Mouse (Mus musculus) hindbrain, embryonic 16.5 days (tissue): Measurements from ENCODE around the gene Dip2b. TPM values are rescaled to one million over a fixed set of nuclear protein-coding genes. Genes with fewer than 3 reads are reported as not detected.

ENCODE experiments used
- ATAC-seq: fragments of 200-750 bp; cut with Nextera tagmentation; 2 replicates; pipeline ENCODE4 v1.8.0; 2017; ENCODE audit warnings: moderate TSS enrichment, moderate library complexity
- H3K27ac ChIP-seq: fragments of 300-500 bp; sonication (generic); 2 replicates; pipeline ENCODE4 v1.5.1; 2014; ENCODE audit warnings: low read depth, mild to moderate bottlenecking, control low read depth, low read length, moderate library complexity
- H3K27me3 ChIP-seq: fragments of 300-500 bp; sonication (generic); replicated peaks from 2 replicates; pipeline ENCODE4 v1.6.1; 2014; ENCODE audit warnings: low read length; ENCODE audit not compliant: control insufficient read depth, insufficient read depth
- H3K36me3 ChIP-seq: fragments of 300-500 bp; sonication (generic); 2 replicates; pipeline ENCODE4 v1.6.1; 2014; ENCODE audit warnings: mild to moderate bottlenecking, low read length, moderate library complexity, mixed read lengths; ENCODE audit not compliant: control insufficient read depth, insufficient read depth
- H3K4me1 ChIP-seq: fragments of 300-500 bp; sonication (generic); 2 replicates; pipeline ENCODE4 v1.6.1; 2014; ENCODE audit warnings: low read depth, low read length; ENCODE audit not compliant: control insufficient read depth, insufficient read depth
- H3K4me2 ChIP-seq: fragments of 300-500 bp; sonication (generic); 2 replicates; pipeline ENCODE4 v1.6.1; 2014; ENCODE audit warnings: mild to moderate bottlenecking, low read length, control low read depth, moderate library complexity
- H3K4me3 ChIP-seq: fragments of 300-500 bp; sonication (generic); 2 replicates; pipeline ENCODE4 v1.5.1; 2014; ENCODE audit warnings: mild to moderate bottlenecking, low read length, control low read depth, moderate library complexity
- H3K9ac ChIP-seq: fragments of 300-500 bp; sonication (generic); 2 replicates; pipeline ENCODE4 v1.6.1; 2014; ENCODE audit warnings: low read depth, mild to moderate bottlenecking, control low read depth, low read length, moderate library complexity
- H3K9me3 ChIP-seq: fragments of 300-500 bp; sonication (generic); 2 replicates; pipeline ENCODE4 v1.6.1; 2014; ENCODE audit warnings: mild to moderate bottlenecking, low read length, moderate library complexity; ENCODE audit not compliant: control insufficient read depth
- WGBS: fragments of 180-500 bp; shearing (Covaris S2); extraction: QIAGEN DNeasy Blood & Tissue Kit; methylation state at CpG from one replicate; pipeline ENCODE4 v1.1.7; 2014; 5-methylcytosine and 5-hydroxymethylcytosine counted together
- polyA plus RNA-seq: library from polyadenylated mRNA; unstranded; fragments of >200 nt; fragmentation: Nextera tagmentation; extraction: Ambion mirVana; gene quantifications from 2 replicates; pipeline ENCODE4 v1.2.1, GENCODE M21; 2015

Gene Dip2b
- polyA plus RNA-seq, 1 experiment from 2014 or later, result 12.4 TPM

DNA sequence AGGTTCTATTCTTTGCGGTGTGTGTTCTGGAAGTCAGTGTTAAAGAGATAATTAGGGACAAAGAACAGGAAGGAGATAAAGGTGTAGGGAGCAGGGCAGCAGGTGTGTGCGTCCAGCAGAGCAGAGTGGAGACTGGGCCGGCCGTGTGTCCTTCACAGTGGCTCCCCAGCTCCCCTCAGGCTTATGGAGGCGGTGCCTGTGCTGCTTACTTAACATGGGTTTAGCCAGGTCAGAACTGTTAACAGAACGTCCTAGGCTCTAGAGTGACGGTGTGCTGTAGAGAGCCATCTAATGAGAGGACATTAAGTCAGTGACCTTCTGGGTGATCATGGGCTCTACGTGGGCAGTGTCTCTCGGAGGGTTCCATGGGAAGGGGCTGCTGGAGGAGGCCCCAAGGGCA is 73.4 kb downstream of the Dip2b start:
- no peak for ATAC-seq
- Histone ChIP-seq H3K4me3 (no peak overlapping the region), H3K4me1 (peaks cover 7% of the 10 kb centered on the region), H3K4me2 (no peak overlapping the region), H3K27ac (no peak overlapping the region), H3K27me3 (no peaks in the 10 kb centered on the region), H3K9ac (no peak overlapping the region), H3K36me3 (peaks cover 3% of the 10 kb centered on the region; the same call in 1 of the 2 replicates), H3K9me3 (no peaks in the 10 kb centered on the region)
- 75% methylated on average over 9 of the region's 9 CpGs for WGBS

DNA sequence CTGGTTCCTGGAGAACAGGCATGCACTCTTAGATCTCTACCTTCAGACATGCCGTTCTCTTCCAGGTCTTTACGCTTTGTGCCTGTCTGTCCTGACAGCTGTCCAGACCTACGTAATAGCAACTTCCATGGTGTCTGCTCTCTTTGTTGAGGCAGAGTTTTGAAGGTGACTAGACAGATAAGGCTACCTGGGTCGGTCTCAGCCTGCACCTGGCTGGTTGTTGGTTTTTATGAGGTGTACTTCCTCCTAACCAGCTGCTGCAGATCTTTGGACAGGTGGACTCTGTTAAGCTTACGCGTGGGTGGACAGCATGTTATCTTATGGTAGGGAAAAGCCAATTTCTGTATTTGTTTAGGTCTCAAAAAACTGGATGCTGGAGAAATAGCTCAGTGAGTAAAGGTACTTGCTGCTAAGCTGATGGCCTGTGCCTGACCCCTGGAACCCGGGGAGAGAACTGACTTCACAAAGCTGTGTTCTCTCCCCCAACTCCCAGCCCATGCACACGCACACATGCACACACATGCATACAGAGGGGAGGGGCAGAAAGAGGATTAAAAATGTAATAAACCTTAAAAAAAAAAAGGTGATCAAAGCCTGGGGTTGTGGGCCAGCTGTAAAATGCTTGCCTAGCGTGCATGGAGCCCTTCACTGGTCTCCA is 74.0 kb downstream of the Dip2b start:
- Histone ChIP-seq H3K9me3 (no peaks in the 10 kb centered on the region), H3K36me3 (peaks cover 3% of the 10 kb centered on the region; the same call in 1 of the 2 replicates), H3K4me2 (no peak overlapping the region), H3K27me3 (no peaks in the 10 kb centered on the region), H3K27ac (no peak overlapping the region), H3K4me1 (peaks cover 7% of the 10 kb centered on the region), H3K4me3 (no peak overlapping the region), H3K9ac (no peak overlapping the region)
- no peak for ATAC-seq
- 86% methylated on average over 9 of the region's 9 CpGs for WGBS

DNA sequence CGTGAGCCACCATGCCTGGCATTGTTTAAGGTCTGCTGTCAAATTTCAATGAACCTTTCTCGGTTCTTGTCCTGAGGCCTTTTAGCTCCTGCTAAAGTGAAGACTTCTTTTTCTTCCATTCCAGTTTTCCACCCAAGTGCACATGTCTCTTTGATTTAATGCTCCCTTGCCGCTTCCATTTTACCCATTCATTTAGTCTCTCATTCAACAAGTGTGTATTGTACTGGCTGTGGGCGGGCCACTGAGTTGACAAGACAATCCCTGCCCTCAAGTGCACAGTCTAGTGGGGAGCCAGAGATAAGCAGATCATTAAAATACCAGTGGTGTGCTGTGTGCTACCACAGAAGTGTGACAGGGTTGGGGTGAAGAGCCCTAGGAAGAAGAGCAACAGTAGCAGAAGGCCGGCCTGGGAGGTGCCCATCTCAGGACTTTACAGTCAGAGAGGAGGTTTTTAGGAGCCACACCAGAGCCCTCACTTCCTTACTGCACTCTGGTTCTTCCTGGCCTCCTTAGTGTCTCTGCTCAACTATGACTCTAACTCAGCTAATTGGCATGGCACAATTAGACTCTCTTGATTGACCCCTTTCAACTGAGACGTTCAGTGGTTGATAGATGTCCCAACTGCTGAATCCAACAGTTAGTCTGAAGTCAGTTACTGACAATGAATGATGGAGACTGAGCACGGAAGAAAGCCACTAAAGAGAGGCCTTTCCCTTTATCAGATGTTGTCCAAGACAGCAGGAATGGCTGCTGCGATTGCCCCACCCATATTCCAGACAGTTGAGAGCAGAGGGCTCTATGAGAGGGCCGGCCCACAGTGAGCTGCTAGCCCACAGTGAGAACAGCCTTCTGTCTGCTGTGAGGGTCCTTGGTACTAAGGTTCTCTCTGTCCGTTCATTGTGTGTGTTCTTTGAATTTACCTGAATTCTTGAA is 75.1 kb downstream of the Dip2b start:
- peaks cover 3% of the 10 kb centered on the region; the same call in 1 of the 2 replicates for H3K36me3 ChIP-seq
- no peaks in the 10 kb centered on the region for H3K9me3 ChIP-seq
- ATAC-seq, result no peak
- peaks cover 7% of the 10 kb centered on the region for H3K4me1 ChIP-seq
- H3K4me3 ChIP-seq, result no peak overlapping the region
- H3K9ac ChIP-seq, result no peak overlapping the region
- H3K27ac ChIP-seq, result no peak overlapping the region
- WGBS, result 36% methylated on average over 10 of the region's 10 CpGs
- no peaks in the 10 kb centered on the region for H3K27me3 ChIP-seq
- H3K4me2 ChIP-seq, result no peak overlapping the region

DNA sequence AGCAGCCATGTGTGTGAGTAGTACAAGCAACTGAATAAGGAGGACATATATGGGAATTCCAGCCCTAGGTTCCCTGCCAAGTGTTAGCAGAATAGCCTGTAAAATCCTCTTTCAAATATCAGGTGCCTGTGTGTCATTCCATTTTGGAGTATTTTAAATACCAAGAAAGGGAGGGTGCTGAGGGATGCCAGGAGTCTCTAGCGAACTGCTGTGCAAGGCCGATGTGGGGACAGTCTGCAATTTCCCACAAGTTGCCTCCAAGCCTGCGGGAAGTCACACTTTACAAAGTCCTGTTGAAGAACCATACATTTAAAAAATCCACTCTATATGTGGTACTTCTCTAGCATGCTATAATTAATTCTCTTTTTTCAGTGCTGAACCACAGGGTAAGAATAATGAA is 77.0 kb downstream of the Dip2b start:
- Histone ChIP-seq H3K4me3 (no peak overlapping the region), H3K27ac (no peak overlapping the region), H3K4me1 (peaks cover 7% of the 10 kb centered on the region), H3K36me3 (peaks cover 3% of the 10 kb centered on the region; the same call in 1 of the 2 replicates), H3K9me3 (no peaks in the 10 kb centered on the region), H3K27me3 (no peaks in the 10 kb centered on the region), H3K4me2 (no peak overlapping the region), H3K9ac (no peak overlapping the region)
- WGBS, result 94% methylated on average over 3 of the region's 3 CpGs
- ATAC-seq, result no peak

DNA sequence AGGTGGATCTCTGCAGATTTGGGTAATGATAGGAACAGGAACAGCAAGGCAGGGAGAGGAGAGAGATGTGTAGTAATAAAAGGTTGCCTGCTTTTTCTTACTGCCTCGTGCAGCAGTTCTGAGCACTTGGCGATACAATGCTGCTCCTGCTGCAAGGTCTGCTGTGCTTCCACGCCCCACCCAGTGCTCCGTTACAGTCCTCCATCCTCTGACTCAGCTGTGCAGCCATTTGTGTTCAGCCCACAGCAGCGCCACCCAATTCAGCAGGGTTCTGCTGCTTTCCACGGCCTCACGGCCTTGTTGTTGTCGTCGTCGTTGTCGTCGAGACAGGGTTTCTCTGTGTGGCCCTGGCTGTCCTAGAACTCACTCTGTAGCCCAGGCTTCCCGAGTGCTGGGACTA is 77.9 kb downstream of the Dip2b start:
- no peak overlapping the region for H3K4me3 ChIP-seq
- no peaks in the 10 kb centered on the region for H3K27me3 ChIP-seq
- H3K9me3 ChIP-seq, result no peaks in the 10 kb centered on the region
- H3K27ac ChIP-seq, result no peak overlapping the region
- H3K9ac ChIP-seq, result no peak overlapping the region
- H3K4me1 ChIP-seq, result peaks cover 7% of the 10 kb centered on the region
- ATAC-seq, result no peak
- no peak overlapping the region for H3K4me2 ChIP-seq
- peaks cover 3% of the 10 kb centered on the region; the same call in 1 of the 2 replicates for H3K36me3 ChIP-seq
- WGBS, result 87% methylated on average over 13 of the region's 13 CpGs

DNA sequence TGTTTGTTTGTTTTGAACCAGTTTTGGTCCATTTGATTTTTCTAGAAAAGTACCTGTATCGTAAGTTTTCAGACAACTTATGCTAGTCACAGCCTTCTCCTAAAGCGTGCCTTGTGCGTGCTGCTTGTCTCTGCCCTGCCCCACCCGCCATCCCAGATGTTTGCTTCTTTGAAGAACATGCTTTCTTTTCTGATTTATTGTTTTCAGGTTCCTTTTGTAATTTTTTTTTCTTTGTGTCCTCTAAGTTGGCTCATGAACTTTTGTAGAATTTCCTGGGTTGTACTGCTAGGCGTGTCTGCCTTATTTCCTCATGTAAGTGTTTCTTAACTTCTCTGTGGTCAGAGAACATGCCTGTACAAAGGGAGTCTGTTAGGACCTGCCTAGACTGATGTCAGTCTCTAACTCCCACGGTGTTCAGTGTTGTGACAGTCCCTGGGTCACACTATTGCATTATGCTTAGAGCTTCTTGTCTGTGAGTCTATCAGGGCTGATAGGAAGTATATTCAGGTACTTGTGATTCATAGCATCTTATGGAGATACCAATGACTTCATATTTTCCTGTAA is 80.8 kb downstream of the Dip2b start:
- H3K9ac ChIP-seq, result no peak overlapping the region
- no peaks in the 10 kb centered on the region for H3K4me1 ChIP-seq
- H3K9me3 ChIP-seq, result no peaks in the 10 kb centered on the region
- 89% methylated on average over 6 of the region's 6 CpGs for WGBS
- no peak overlapping the region for H3K4me2 ChIP-seq
- H3K4me3 ChIP-seq, result no peak overlapping the region
- peaks cover 3% of the 10 kb centered on the region; the same call in 1 of the 2 replicates for H3K36me3 ChIP-seq
- no peak overlapping the region for H3K27ac ChIP-seq
- no peaks in the 10 kb centered on the region for H3K27me3 ChIP-seq
- ATAC-seq, result no peak

DNA sequence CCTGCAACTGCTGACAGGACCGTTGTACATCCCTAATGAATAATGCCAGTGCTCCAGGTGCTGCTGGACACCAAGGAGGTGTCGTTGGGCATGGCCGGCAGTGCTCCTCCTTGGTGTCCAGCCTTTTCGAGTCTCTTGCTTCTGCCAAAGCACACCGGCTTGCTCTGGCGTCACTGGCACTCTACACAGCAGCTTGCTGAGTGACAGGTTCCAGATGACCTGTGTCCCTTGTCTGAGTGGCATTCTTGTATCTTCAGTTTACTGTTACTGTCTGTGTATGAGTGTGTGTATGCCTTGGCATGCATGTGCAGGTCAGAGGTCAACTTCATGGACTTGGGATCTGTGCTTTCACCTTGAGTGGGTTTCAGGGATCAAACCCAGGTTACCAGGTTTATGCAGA is 83.0 kb downstream of the Dip2b start:
- no peak overlapping the region for H3K27ac ChIP-seq
- no peak overlapping the region for H3K4me2 ChIP-seq
- no peak overlapping the region for H3K9ac ChIP-seq
- no peak for ATAC-seq
- 85% methylated on average over 6 of the region's 6 CpGs for WGBS
- H3K27me3 ChIP-seq, result no peaks in the 10 kb centered on the region
- H3K36me3 ChIP-seq, result peaks cover under 1% of the 10 kb centered on the region; the same call in 1 of the 2 replicates
- peaks cover 3% of the 10 kb centered on the region for H3K4me1 ChIP-seq
- no peak overlapping the region for H3K4me3 ChIP-seq
- H3K9me3 ChIP-seq, result no peaks in the 10 kb centered on the region

DNA sequence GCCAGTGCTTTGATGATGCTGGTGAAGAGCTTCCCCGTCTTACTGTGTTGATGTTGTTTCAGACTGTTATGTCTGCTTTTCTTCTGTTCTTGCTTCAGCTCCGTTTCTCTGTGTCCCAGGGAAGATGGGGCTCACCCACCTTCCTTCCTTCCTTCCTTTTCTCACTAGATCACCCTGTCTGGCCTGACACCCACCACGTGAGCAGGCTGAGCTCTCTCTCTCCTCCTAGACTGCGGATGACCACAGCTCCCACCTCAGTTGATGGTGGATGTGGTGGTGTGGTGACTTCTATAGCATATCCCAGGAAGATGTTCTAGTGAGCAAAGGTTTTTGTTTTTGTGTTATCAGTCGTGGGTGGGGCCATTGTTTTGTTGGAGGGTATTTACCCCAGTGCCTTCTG is 85.4 kb downstream of the Dip2b start:
- Histone ChIP-seq H3K9ac (no peak overlapping the region), H3K9me3 (no peaks in the 10 kb centered on the region), H3K27me3 (no peaks in the 10 kb centered on the region), H3K4me1 (peaks cover 5% of the 10 kb centered on the region), H3K36me3 (no peaks in the 10 kb centered on the region), H3K27ac (no peak overlapping the region), H3K4me3 (no peak overlapping the region), H3K4me2 (no peak overlapping the region)
- no peak for ATAC-seq
- WGBS, result 72% methylated on average over 5 of the region's 5 CpGs

DNA sequence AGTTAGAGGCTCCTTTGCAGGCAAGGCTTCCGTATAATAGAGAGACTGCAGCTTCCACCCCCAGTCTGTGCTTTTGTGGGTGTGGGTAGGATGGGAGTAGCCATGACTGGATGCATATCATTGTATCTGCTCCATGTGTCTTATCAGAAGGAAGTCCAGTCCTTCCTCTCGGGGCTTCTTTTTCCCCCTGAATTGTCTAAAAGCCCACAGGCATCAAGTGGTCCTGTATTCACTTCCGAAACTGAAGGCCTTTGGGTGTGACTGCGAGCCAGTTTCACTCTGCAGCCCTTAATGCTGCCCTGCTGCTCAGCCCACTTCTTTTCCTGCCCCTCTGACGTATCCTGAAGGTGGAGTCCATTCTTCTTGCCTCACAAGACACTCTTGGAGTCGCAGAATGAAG is 86.8 kb downstream of the Dip2b start:
- 80% methylated on average over 6 of the region's 6 CpGs for WGBS
- Histone ChIP-seq H3K36me3 (no peaks in the 10 kb centered on the region), H3K4me3 (no peak overlapping the region), H3K27me3 (no peaks in the 10 kb centered on the region), H3K27ac (no peak overlapping the region), H3K4me1 (peaks cover 5% of the 10 kb centered on the region), H3K4me2 (no peak overlapping the region), H3K9ac (no peak overlapping the region), H3K9me3 (no peaks in the 10 kb centered on the region)
- ATAC-seq, result no peak
